Mouse (Mus musculus) right cerebral cortex, adult 2 months (tissue): ENCODE data around the gene Gm13871.
"Not testable (repeated sequence)": the region's sequence is repeated elsewhere in the genome, so short reads cannot be mapped to it uniquely, and the experiment has no call there.

ENCODE experiments used
- DNase-seq, 2 experiments: peaks; one replicate each; pipeline ENCODE4 v3.0.0; 2021 to 2022; ENCODE audit warnings: low spot score in 2 of 2

Gm13871 gene

GRCm38 (mm10) chr4:73905853-73906252 lies at the start of gene Gm13871:
TSS of gene Gm13871 (minus strand) at chr4:73905953.
- DNase-seq: not testable (repeated sequence)

GRCm38 (mm10) chr4:73950375-73950896 lies 44.7 kb upstream of the Gm13871 start, which contains the start of gene 2310002L09Rik:
TSS of gene 2310002L09Rik (minus strand) at chr4:73950846.
- DNase-seq: no peak

- DNase-seq: not testable (repeated sequence)
Measured at GRCm38 (mm10) chr4:73920660-73921059, 14.9 kb upstream of the Gm13871 start, which contains the start of gene Gm11756. TSS of gene Gm11756 (minus strand) at chr4:73920760.

DNA sequence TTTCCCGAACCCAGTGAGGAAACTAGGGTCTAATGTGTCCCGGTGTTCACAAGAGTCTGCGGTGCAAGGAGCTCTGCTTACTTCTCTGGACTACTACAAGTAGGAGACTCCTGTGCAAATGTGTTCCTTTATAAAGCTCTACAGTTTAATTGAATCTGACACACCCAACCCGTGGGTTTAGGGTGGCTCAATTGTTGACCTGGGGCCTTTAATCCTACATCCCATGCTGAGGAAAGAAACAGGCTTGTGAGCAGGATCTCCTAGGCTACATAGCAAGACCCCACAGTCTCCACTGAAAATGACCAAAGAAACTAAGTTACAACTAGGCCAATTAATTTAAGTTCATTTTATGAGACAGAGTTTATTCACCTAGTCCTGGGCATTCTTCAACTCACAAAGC lies 14.7 kb downstream of the Gm13871 start, which contains the start of gene Gm11757:
Gm11757 (minus strand) TSS at position 101 of the 400 bp plus-strand sequence.
- not testable (repeated sequence) for DNase-seq

GRCm38 (mm10) chr4:73876166-73876565 lies 29.6 kb downstream of the Gm13871 start, which contains the start of gene Gm11758:
TSS of gene Gm11758 (minus strand) at chr4:73876266.
- DNase-seq: not testable (repeated sequence)
